In the genomic region with DNA sequence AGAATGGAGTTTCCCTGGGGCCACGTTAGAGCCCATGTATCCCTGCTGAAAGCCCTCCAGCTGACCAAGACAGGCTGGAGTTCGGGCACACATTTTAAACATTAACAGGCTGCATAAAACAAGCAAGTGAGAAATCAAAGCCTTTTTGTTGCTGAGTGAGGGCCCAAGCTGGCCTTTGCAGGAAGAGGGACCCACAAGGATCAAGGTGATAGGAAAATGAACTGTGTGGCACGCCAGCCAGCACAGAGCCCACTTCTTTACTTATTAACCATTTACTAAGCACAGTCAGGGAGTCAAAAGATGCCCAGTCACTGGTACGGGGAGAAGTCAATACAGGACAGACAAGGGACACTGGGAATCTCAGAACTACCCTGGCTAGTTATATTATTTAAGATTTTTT, we compare ENCODE assay signal across 10 mouse cellular contexts.
A peak's percentile ranks its signal among the peaks of the same experiment; 100 is the strongest.
DNase-seq lines count a peak whose midpoint lies in the region; ATAC-seq and TF ChIP-seq lines count a peak whose summit lies in the region.
"Had no signal": no experiment of that assay in that cellular context is flagged by ENCODE, and none has a peak within 500 bp of the region (broad histone marks: within the 10 kb centered on the region; RNA-seq: fewer than 3 reads in every experiment).

No protein-coding gene starts in this region.

- H3K9ac ChIP-seq in hindbrain, embryonic 16.5 days (ENCODE audit: low read depth, low read length), result no peak overlapping the region
- no peak overlapping the region for H3K9ac ChIP-seq in forebrain, embryonic 15.5 days (replicated peaks)
- H3K9ac ChIP-seq in kidney, embryonic 16.5 days (replicated peaks; ENCODE audit: low read length), result 0 out of 2 replicates have a peak overlapping the region, but pooled peaks have one; percentile 19
- no peak overlapping the region for H3K9ac ChIP-seq in midbrain, embryonic 12.5 days (replicated peaks)

- no peak for TF ChIP-seq CTCF in layer of hippocampus, adult 2 months (conservative IDR thresholded peaks at IDR 0.05)

- ATAC-seq in hindbrain, embryonic 16.5 days, result no peak
- ATAC-seq in forebrain, embryonic 15.5 days (replicated peaks), result no peak
- ATAC-seq in kidney, embryonic 16.5 days (ENCODE audit: low FRiP score, low TSS enrichment), result peak; percentile 81
- no peak for ATAC-seq in midbrain, embryonic 12.5 days (ENCODE audit: low FRiP score, low read depth)
- no peak for ATAC-seq in cerebellum, adult (ENCODE audit: insufficient number of reproducible peaks, low FRiP score, low TSS enrichment)

- peaks cover 63% of the 10 kb centered on the region for H3K4me1 ChIP-seq in hindbrain, embryonic 10.5 days (replicated peaks)
- H3K4me1 ChIP-seq in hindbrain, embryonic 16.5 days (ENCODE audit: control insufficient read depth, insufficient read depth, low read depth, low read length), result peaks cover 8% of the 10 kb centered on the region
- peaks cover 77% of the 10 kb centered on the region for H3K4me1 ChIP-seq in forebrain, embryonic 15.5 days
- peaks cover 47% of the 10 kb centered on the region for H3K4me1 ChIP-seq in kidney, embryonic 16.5 days (ENCODE audit: insufficient read depth, low read length)
- H3K4me1 ChIP-seq in midbrain, embryonic 12.5 days, result peaks cover 79% of the 10 kb centered on the region

- no peaks in the 10 kb centered on the region for H3K27me3 ChIP-seq in hindbrain, embryonic 10.5 days (ENCODE audit: insufficient read depth, poor library complexity, severe bottlenecking)
- no peaks in the 10 kb centered on the region for H3K27me3 ChIP-seq in hindbrain, embryonic 16.5 days (replicated peaks; ENCODE audit: control insufficient read depth, insufficient read depth, low read length)
- no peaks in the 10 kb centered on the region for H3K27me3 ChIP-seq in forebrain, embryonic 15.5 days
- H3K27me3 ChIP-seq in kidney, embryonic 16.5 days (ENCODE audit: insufficient read depth, low read length), result no peaks in the 10 kb centered on the region
- H3K27me3 ChIP-seq in midbrain, embryonic 12.5 days, result no peaks in the 10 kb centered on the region

- H3K27ac ChIP-seq in hindbrain, embryonic 10.5 days, result peak overlapping the region; percentile 71
- H3K27ac ChIP-seq in hindbrain, embryonic 16.5 days (ENCODE audit: low read depth, low read length), result no peak overlapping the region
- H3K27ac ChIP-seq in forebrain, embryonic 15.5 days (replicated peaks), result peak overlapping the region; percentile 11; the same call in 1 of the 2 replicates
- peak overlapping the region; percentile 78 for H3K27ac ChIP-seq in kidney, embryonic 16.5 days (ENCODE audit: low read length)
- H3K27ac ChIP-seq in midbrain, embryonic 12.5 days (replicated peaks), result peak overlapping the region; percentile 65
- H3K27ac ChIP-seq in layer of hippocampus, adult 2 months, result no peak overlapping the region
- H3K27ac ChIP-seq: heart, adult 2 months had no signal

- no peak overlapping the region for H3K4me2 ChIP-seq in hindbrain, embryonic 16.5 days (ENCODE audit: low read length)
- H3K4me2 ChIP-seq in forebrain, embryonic 15.5 days (replicated peaks), result no peak overlapping the region
- 0 out of 2 replicates have a peak overlapping the region, but pooled peaks have one; percentile 20 for H3K4me2 ChIP-seq in kidney, embryonic 16.5 days (replicated peaks; ENCODE audit: low read depth, low read length)
- no peak overlapping the region for H3K4me2 ChIP-seq in midbrain, embryonic 12.5 days (replicated peaks)

- no peaks in the 10 kb centered on the region for H3K9me3 ChIP-seq in hindbrain, embryonic 10.5 days
- H3K9me3 ChIP-seq in hindbrain, embryonic 16.5 days (ENCODE audit: control insufficient read depth, low read length), result no peaks in the 10 kb centered on the region
- H3K9me3 ChIP-seq in forebrain, embryonic 15.5 days, result no peaks in the 10 kb centered on the region
- H3K9me3 ChIP-seq in kidney, embryonic 16.5 days (ENCODE audit: low read length), result no peaks in the 10 kb centered on the region
- H3K9me3 ChIP-seq in midbrain, embryonic 12.5 days, result no peaks in the 10 kb centered on the region

- 23% methylated on average over 4 of the region's 4 CpGs for WGBS in hindbrain, embryonic 10.5 days
- 34% methylated on average over 4 of the region's 4 CpGs for WGBS in hindbrain, embryonic 16.5 days
- 10% methylated on average over 4 of the region's 4 CpGs for WGBS in forebrain, embryonic 15.5 days
- WGBS in kidney, embryonic 16.5 days, result 36% methylated on average over 4 of the region's 4 CpGs
- 18% methylated on average over 4 of the region's 4 CpGs for WGBS in midbrain, embryonic 12.5 days

- no peak overlapping the region for H3K4me3 ChIP-seq in hindbrain, embryonic 10.5 days
- H3K4me3 ChIP-seq in hindbrain, embryonic 16.5 days (ENCODE audit: low read length), result no peak overlapping the region
- no peak overlapping the region for H3K4me3 ChIP-seq in forebrain, embryonic 15.5 days
- no peak overlapping the region for H3K4me3 ChIP-seq in kidney, embryonic 16.5 days (ENCODE audit: low read length)
- no peak overlapping the region for H3K4me3 ChIP-seq in midbrain, embryonic 12.5 days
- H3K4me3 ChIP-seq in layer of hippocampus, adult 2 months, result no peak overlapping the region
- H3K4me3 ChIP-seq: heart, adult 2 months had no signal

- no peak for DNase-seq in hindbrain, embryonic 10.5 days (ENCODE audit: low spot score)
- DNase-seq in layer of hippocampus, adult 2 months (ENCODE audit: low spot score in 2 of 2), result no peak
- no peak for DNase-seq in spleen, adult 12 weeks (ENCODE audit: low spot score)
- DNase-seq: cerebellum, postnatal 36 days; heart, adult 2 months had no signal

- no peaks in the 10 kb centered on the region for H3K36me3 ChIP-seq in hindbrain, embryonic 10.5 days
- no peaks in the 10 kb centered on the region for H3K36me3 ChIP-seq in hindbrain, embryonic 16.5 days (ENCODE audit: control insufficient read depth, insufficient read depth, low read length)
- no peaks in the 10 kb centered on the region for H3K36me3 ChIP-seq in forebrain, embryonic 15.5 days
- no peaks in the 10 kb centered on the region for H3K36me3 ChIP-seq in kidney, embryonic 16.5 days (ENCODE audit: insufficient read depth, low read length)
- H3K36me3 ChIP-seq in midbrain, embryonic 12.5 days, result no peaks in the 10 kb centered on the region

Comparison
In these comparisons a context has a peak if more than half of its experiments do, and no peak if none do; other contexts are left out.
1. H3K27ac ChIP-seq: peak in hindbrain, embryonic 10.5 days (single experiment), forebrain, embryonic 15.5 days (single experiment), kidney, embryonic 16.5 days (single experiment) and midbrain, embryonic 12.5 days (single experiment); none in hindbrain, embryonic 16.5 days (single experiment) and layer of hippocampus, adult 2 months (single experiment).